Mouse (Mus musculus): ENCODE results near the gene Bcorl1.

The Bcorl1 gene

GRCm38 (mm10) chrX:48341141-48341540 is at the start of gene Bcorl1:
TSS of gene Bcorl1 (plus strand) at chrX:48341358.
- no peak for DNase-seq (ENCODE audit: low spot score)

GRCm38 (mm10) chrX:48291413-48291812 is 49.7 kb upstream of the Bcorl1 start:
- no peak for DNase-seq (ENCODE audit: low spot score)

GRCm38 (mm10) chrX:48305356-48305755 is 35.8 kb upstream of the Bcorl1 start:
- no peak for DNase-seq (ENCODE audit: low spot score)

GRCm38 (mm10) chrX:48310706-48311517 is 30.2 kb upstream of the Bcorl1 start:
- no peak for DNase-seq (ENCODE audit: low spot score)

GRCm38 (mm10) chrX:48311727-48312126 is 29.4 kb upstream of the Bcorl1 start:
- DNase-seq (ENCODE audit: low spot score), result no peak

- DNase-seq (ENCODE audit: low spot score), result peak; percentile 49
These were observed 26.6 kb upstream of the Bcorl1 start for GRCm38 (mm10) chrX:48314530-48315079.

- no peak for DNase-seq (ENCODE audit: low spot score)
These were observed 23.7 kb upstream of the Bcorl1 start for GRCm38 (mm10) chrX:48317444-48317843.

GRCm38 (mm10) chrX:48318194-48318593 is 23.0 kb upstream of the Bcorl1 start:
- no peak for DNase-seq (ENCODE audit: low spot score)

- DNase-seq (ENCODE audit: low spot score), result no peak
These were observed 613 bp upstream of the Bcorl1 start for GRCm38 (mm10) chrX:48340441-48341049.

- peak; percentile 13 for DNase-seq (ENCODE audit: low spot score)
These were observed 533 bp downstream of the Bcorl1 start for GRCm38 (mm10) chrX:48341621-48342161.

- no peak for DNase-seq (ENCODE audit: low spot score)
These were observed 1.6 kb downstream of the Bcorl1 start for GRCm38 (mm10) chrX:48342731-48343130.

GRCm38 (mm10) chrX:48343461-48343952 is 2.3 kb downstream of the Bcorl1 start:
- DNase-seq (ENCODE audit: low spot score), result peak; percentile 36

GRCm38 (mm10) chrX:48343966-48344642 is 2.9 kb downstream of the Bcorl1 start:
- no peak for DNase-seq (ENCODE audit: low spot score)

GRCm38 (mm10) chrX:48344643-48345384 is 3.7 kb downstream of the Bcorl1 start:
- DNase-seq (ENCODE audit: low spot score), result no peak

- DNase-seq (ENCODE audit: low spot score), result no peak
These were observed 4.3 kb downstream of the Bcorl1 start for GRCm38 (mm10) chrX:48345385-48345932.

- DNase-seq (ENCODE audit: low spot score), result no peak
These were observed 14.2 kb downstream of the Bcorl1 start for GRCm38 (mm10) chrX:48355346-48355745.

- no peak for DNase-seq (ENCODE audit: low spot score)
These were observed 24.8 kb downstream of the Bcorl1 start for GRCm38 (mm10) chrX:48365836-48366577.

GRCm38 (mm10) chrX:48367841-48368240 is 26.7 kb downstream of the Bcorl1 start:
- DNase-seq (ENCODE audit: low spot score), result no peak

- DNase-seq (ENCODE audit: low spot score), result peak; percentile 18
These were observed 42.5 kb downstream of the Bcorl1 start for GRCm38 (mm10) chrX:48383643-48384042.

- no peak for DNase-seq (ENCODE audit: low spot score)
These were observed 44.8 kb downstream of the Bcorl1 start for GRCm38 (mm10) chrX:48385927-48386326.
